Mouse (Mus musculus): ENCODE measurements around the gene Katnb1.

Gene Katnb1

GRCm38 (mm10) chr8:95076151-95076550 is 4.8 kb upstream of the Katnb1 start:
- Histone ChIP-seq H3K4me3 (replicated peaks; ENCODE audit: low read length) (no peak overlapping the region), H3K4me1 (replicated peaks; ENCODE audit: low read depth, low read length) (peaks cover 18% of the 10 kb centered on the region), H3K27me3 (ENCODE audit: insufficient read depth, low read length) (peaks cover 24% of the 10 kb centered on the region), H3K36me3 (ENCODE audit: insufficient read depth, low read length) (no peaks in the 10 kb centered on the region), H3K9me3 (ENCODE audit: low read length) (no peaks in the 10 kb centered on the region)
- TF ChIP-seq POU5F1 (IDR thresholded peaks at IDR 0.05; ENCODE audit: borderline replicate concordance, low read length) (no peak), NANOG (IDR thresholded peaks at IDR 0.05; ENCODE audit: borderline replicate concordance, low read length) (no peak), CTCF (conservative IDR thresholded peaks at IDR 0.05; ENCODE audit: low read length) (no peak)

- Histone ChIP-seq H3K36me3 (ENCODE audit: insufficient read depth, low read length) (peaks cover 7% of the 10 kb centered on the region), H3K4me3 (replicated peaks; ENCODE audit: low read length) (no peak overlapping the region), H3K9me3 (ENCODE audit: low read length) (no peaks in the 10 kb centered on the region), H3K27me3 (ENCODE audit: insufficient read depth, low read length) (peaks cover 22% of the 10 kb centered on the region), H3K4me1 (replicated peaks; ENCODE audit: low read depth, low read length) (peaks cover 34% of the 10 kb centered on the region)
- TF ChIP-seq NANOG (IDR thresholded peaks at IDR 0.05; ENCODE audit: borderline replicate concordance, low read length) (no peak), POU5F1 (IDR thresholded peaks at IDR 0.05; ENCODE audit: borderline replicate concordance, low read length) (no peak), CTCF (conservative IDR thresholded peaks at IDR 0.05; ENCODE audit: low read length) (no peak)
Observed at GRCm38 (mm10) chr8:95078055-95078454, 2.9 kb upstream of the Katnb1 start.

GRCm38 (mm10) chr8:95079305-95079704 is 1.7 kb upstream of the Katnb1 start:
- Histone ChIP-seq H3K4me3 (replicated peaks; ENCODE audit: low read length) (no peak overlapping the region), H3K27me3 (ENCODE audit: insufficient read depth, low read length) (peaks cover 10% of the 10 kb centered on the region), H3K36me3 (ENCODE audit: insufficient read depth, low read length) (peaks cover 19% of the 10 kb centered on the region), H3K4me1 (replicated peaks; ENCODE audit: low read depth, low read length) (peaks cover 36% of the 10 kb centered on the region), H3K9me3 (ENCODE audit: low read length) (no peaks in the 10 kb centered on the region)
- TF ChIP-seq POU5F1 (IDR thresholded peaks at IDR 0.05; ENCODE audit: borderline replicate concordance, low read length) = no peak
- TF ChIP-seq NANOG (IDR thresholded peaks at IDR 0.05; ENCODE audit: borderline replicate concordance, low read length) = no peak
- no peak for TF ChIP-seq CTCF (conservative IDR thresholded peaks at IDR 0.05; ENCODE audit: low read length)

- no peaks in the 10 kb centered on the region for H3K27me3 ChIP-seq (ENCODE audit: insufficient read depth, low read length)
- TF ChIP-seq NANOG (IDR thresholded peaks at IDR 0.05; ENCODE audit: borderline replicate concordance, low read length) (no peak), POU5F1 (IDR thresholded peaks at IDR 0.05; ENCODE audit: borderline replicate concordance, low read length) (no peak), CTCF (conservative IDR thresholded peaks at IDR 0.05; ENCODE audit: low read length) (no peak)
- H3K36me3 ChIP-seq (ENCODE audit: insufficient read depth, low read length) = peaks cover 36% of the 10 kb centered on the region
- peaks cover 52% of the 10 kb centered on the region for H3K4me1 ChIP-seq (replicated peaks; ENCODE audit: low read depth, low read length)
- H3K9me3 ChIP-seq (ENCODE audit: low read length) = no peaks in the 10 kb centered on the region
- H3K4me3 ChIP-seq (replicated peaks; ENCODE audit: low read length) = peak overlapping the region; percentile 93
Observed at GRCm38 (mm10) chr8:95081650-95082049, 664 bp downstream of the Katnb1 start.

GRCm38 (mm10) chr8:95084261-95084660 is 3.3 kb downstream of the Katnb1 start:
- Histone ChIP-seq H3K4me1 (replicated peaks; ENCODE audit: low read depth, low read length) (peaks cover 52% of the 10 kb centered on the region), H3K36me3 (ENCODE audit: insufficient read depth, low read length) (peaks cover 62% of the 10 kb centered on the region), H3K27me3 (ENCODE audit: insufficient read depth, low read length) (no peaks in the 10 kb centered on the region), H3K4me3 (replicated peaks; ENCODE audit: low read length) (peak overlapping the region; percentile 53; the same call in 1 of the 2 replicates), H3K9me3 (ENCODE audit: low read length) (no peaks in the 10 kb centered on the region)
- TF ChIP-seq CTCF (conservative IDR thresholded peaks at IDR 0.05; ENCODE audit: low read length) = no peak
- no peak for TF ChIP-seq POU5F1 (IDR thresholded peaks at IDR 0.05; ENCODE audit: borderline replicate concordance, low read length)
- no peak for TF ChIP-seq NANOG (IDR thresholded peaks at IDR 0.05; ENCODE audit: borderline replicate concordance, low read length)

GRCm38 (mm10) chr8:95084744-95085431 is 3.9 kb downstream of the Katnb1 start:
- Histone ChIP-seq H3K36me3 (ENCODE audit: insufficient read depth, low read length) (peaks cover 69% of the 10 kb centered on the region), H3K4me3 (replicated peaks; ENCODE audit: low read length) (peak overlapping the region; percentile 53), H3K27me3 (ENCODE audit: insufficient read depth, low read length) (no peaks in the 10 kb centered on the region), H3K4me1 (replicated peaks; ENCODE audit: low read depth, low read length) (peaks cover 48% of the 10 kb centered on the region), H3K9me3 (ENCODE audit: low read length) (no peaks in the 10 kb centered on the region)
- no peak for TF ChIP-seq POU5F1 (IDR thresholded peaks at IDR 0.05; ENCODE audit: borderline replicate concordance, low read length)
- TF ChIP-seq NANOG (IDR thresholded peaks at IDR 0.05; ENCODE audit: borderline replicate concordance, low read length) = no peak
- TF ChIP-seq CTCF (conservative IDR thresholded peaks at IDR 0.05; ENCODE audit: low read length) = no peak

GRCm38 (mm10) chr8:95085432-95086141 is 4.6 kb downstream of the Katnb1 start:
- no peak for TF ChIP-seq CTCF (conservative IDR thresholded peaks at IDR 0.05; ENCODE audit: low read length)
- no peak for TF ChIP-seq NANOG (IDR thresholded peaks at IDR 0.05; ENCODE audit: borderline replicate concordance, low read length)
- no peak for TF ChIP-seq POU5F1 (IDR thresholded peaks at IDR 0.05; ENCODE audit: borderline replicate concordance, low read length)
- peak overlapping the region; percentile 53; the same call in 1 of the 2 replicates for H3K4me3 ChIP-seq (replicated peaks; ENCODE audit: low read length)
- H3K36me3 ChIP-seq (ENCODE audit: insufficient read depth, low read length) = peaks cover 76% of the 10 kb centered on the region
- no peaks in the 10 kb centered on the region for H3K9me3 ChIP-seq (ENCODE audit: low read length)
- peaks cover 44% of the 10 kb centered on the region for H3K4me1 ChIP-seq (replicated peaks; ENCODE audit: low read depth, low read length)
- no peaks in the 10 kb centered on the region for H3K27me3 ChIP-seq (ENCODE audit: insufficient read depth, low read length)

- TF ChIP-seq CTCF (conservative IDR thresholded peaks at IDR 0.05; ENCODE audit: low read length) (no peak), POU5F1 (IDR thresholded peaks at IDR 0.05; ENCODE audit: borderline replicate concordance, low read length) (no peak), NANOG (IDR thresholded peaks at IDR 0.05; ENCODE audit: borderline replicate concordance, low read length) (no peak)
- H3K4me1 ChIP-seq (replicated peaks; ENCODE audit: low read depth, low read length) = peaks cover 34% of the 10 kb centered on the region
- peaks cover 100% of the 10 kb centered on the region for H3K36me3 ChIP-seq (ENCODE audit: insufficient read depth, low read length)
- H3K4me3 ChIP-seq (replicated peaks; ENCODE audit: low read length) = no peak overlapping the region
- no peaks in the 10 kb centered on the region for H3K27me3 ChIP-seq (ENCODE audit: insufficient read depth, low read length)
- no peaks in the 10 kb centered on the region for H3K9me3 ChIP-seq (ENCODE audit: low read length)
Observed at GRCm38 (mm10) chr8:95093574-95093973, 12.6 kb downstream of the Katnb1 start.
